10 mouse cellular contexts compared by ENCODE assay signal in genomic region chr2:181663298-181663630, GRCm38 (mm10). TPM values are rescaled to one million over a fixed set of nuclear protein-coding genes. Genes with fewer than 3 reads are reported as not detected.
DNase-seq lines count a peak whose midpoint lies in the region; ATAC-seq and TF ChIP-seq lines count a peak whose summit lies in the region.
"Had no signal": no experiment of that assay in that cellular context is flagged by ENCODE, and none has a peak within 500 bp of the region (broad histone marks: within the 10 kb centered on the region; RNA-seq: fewer than 3 reads in every experiment).

No protein-coding gene starts in this region.

- H3K36me3 ChIP-seq in heart, embryonic 10.5 days: no peaks in the 10 kb centered on the region
- H3K36me3 ChIP-seq in forebrain, embryonic 14.5 days (ENCODE audit: control insufficient read depth, insufficient read depth, low read length): peaks cover 5% of the 10 kb centered on the region; the same call in 1 of the 2 replicates

- peaks cover 6% of the 10 kb centered on the region for H3K27me3 ChIP-seq in heart, embryonic 10.5 days (ENCODE audit: insufficient read depth, poor library complexity, severe bottlenecking)
- H3K27me3 ChIP-seq in forebrain, embryonic 14.5 days (replicated peaks; ENCODE audit: control insufficient read depth, insufficient read depth, low read length): no peaks in the 10 kb centered on the region

- WGBS in heart, embryonic 10.5 days: 12% methylated on average over 4 of the region's 4 CpGs
- WGBS in forebrain, embryonic 14.5 days: 26% methylated on average over 4 of the region's 4 CpGs

- H3K27ac ChIP-seq in layer of hippocampus, adult 2 months: peak overlapping the region; percentile 55; the same call in 1 of the 2 replicates
- H3K27ac ChIP-seq in heart, embryonic 10.5 days: peak overlapping the region; percentile 70
- no peak overlapping the region for H3K27ac ChIP-seq in forebrain, embryonic 14.5 days (ENCODE audit: low read depth, low read length)

- TF ChIP-seq CTCF in layer of hippocampus, adult 2 months (conservative IDR thresholded peaks at IDR 0.05): no peak

- DNase-seq in layer of hippocampus, adult 2 months (ENCODE audit: low spot score in 2 of 2): no peak
- DNase-seq in layer of hippocampus, postnatal 10 days (ENCODE audit: low spot score in 2 of 2): no peak
- no peak for DNase-seq in heart, embryonic 10.5 days (ENCODE audit: low spot score)
- peak; percentile 79 for DNase-seq in kidney, postnatal 14 days
- DNase-seq in lung, postnatal 10 days: peak; percentile 86
- DNase-seq in forebrain, embryonic 14.5 days (ENCODE audit: low spot score): no peak
- no peak for DNase-seq in right cerebral cortex, adult 2 months (ENCODE audit: low spot score in 2 of 2)
- DNase-seq: midbrain, embryonic 14.5 days had no signal

- peaks cover 36% of the 10 kb centered on the region for H3K4me1 ChIP-seq in heart, embryonic 10.5 days
- no peaks in the 10 kb centered on the region; the same call in 1 of the 2 replicates for H3K4me1 ChIP-seq in forebrain, embryonic 14.5 days (ENCODE audit: control insufficient read depth, insufficient read depth, low read length)

- H3K9me3 ChIP-seq in heart, embryonic 10.5 days: no peaks in the 10 kb centered on the region; the same call in 1 of the 2 replicates
- H3K9me3 ChIP-seq in forebrain, embryonic 14.5 days (replicated peaks; ENCODE audit: control insufficient read depth, low read length): no peaks in the 10 kb centered on the region

- no peak for ATAC-seq in erythroid progenitor cell, adult 5-6 weeks (replicated peaks; ENCODE audit: low FRiP score, poor library complexity, severe bottlenecking)
- ATAC-seq in forebrain, embryonic 14.5 days: no peak

- no peak overlapping the region for H3K9ac ChIP-seq in forebrain, embryonic 14.5 days (ENCODE audit: low read length)

- no peak overlapping the region for H3K4me3 ChIP-seq in layer of hippocampus, adult 2 months
- no peak overlapping the region for H3K4me3 ChIP-seq in heart, embryonic 10.5 days
- H3K4me3 ChIP-seq in forebrain, embryonic 14.5 days (ENCODE audit: low read depth, low read length): no peak overlapping the region

- H3K4me2 ChIP-seq in forebrain, embryonic 14.5 days (ENCODE audit: low read length): no peak overlapping the region

RNA-seq across cellular contexts. Expression of gene Gm29797, which starts 6.4 kb away (rescaled TPM):
- total RNA-seq in layer of hippocampus, adult 2 months (2021): 1 to 10 TPM in 1 of 2 experiments, under 1 TPM in 1; 0.83 to 1.4 TPM
- not detected for total RNA-seq in layer of hippocampus, postnatal 10 days (2021)
- 0.24 TPM in 1 of 2 replicates, not detected in the other for polyA plus RNA-seq in heart, embryonic 10.5 days (2016; fragmentation: Nextera tagmentation; extraction: Ambion mirVana)
- total RNA-seq in erythroid progenitor cell, adult 5-6 weeks (2015; ENCODE audit: low replicate concordance): not detected in 2 replicates
- not detected in 2 replicates for total RNA-seq in erythroid progenitor cell, adult 5-6 weeks (2017; ENCODE audit: low replicate concordance)
- polyA plus RNA-seq in forebrain, embryonic 14.5 days (2014; fragmentation: Nextera tagmentation; extraction: Ambion mirVana): not detected in 2 replicates
- total RNA-seq: gastrocnemius, postnatal 36 days had no signal
- polyA plus RNA-seq: midbrain, embryonic 14.5 days had no signal

RNA-seq across cellular contexts. Expression of gene Sox18, which starts 8.2 kb away (rescaled TPM):
- total RNA-seq in layer of hippocampus, adult 2 months (2021): 10 to 100 TPM; 11.6 to 14.1 TPM
- total RNA-seq in layer of hippocampus, postnatal 10 days (2021): 10 to 100 TPM; 18.1 to 20.2 TPM
- 22.1 and 25.0 TPM in 2 replicates for polyA plus RNA-seq in heart, embryonic 10.5 days (2016; fragmentation: Nextera tagmentation; extraction: Ambion mirVana)
- total RNA-seq in erythroid progenitor cell, adult 5-6 weeks (2015; ENCODE audit: low replicate concordance): not detected in 2 replicates
- not detected in 2 replicates for total RNA-seq in erythroid progenitor cell, adult 5-6 weeks (2017; ENCODE audit: low replicate concordance)
- polyA plus RNA-seq in forebrain, embryonic 14.5 days (2014; fragmentation: Nextera tagmentation; extraction: Ambion mirVana): 12.5 and 15.1 TPM in 2 replicates

RNA-seq across cellular contexts. Expression of gene Tcea2, which starts 16.8 kb away (rescaled TPM):
- total RNA-seq in layer of hippocampus, adult 2 months (2021): 10 to 100 TPM; 54.7 to 60.0 TPM
- 10 to 100 TPM; 49.9 to 58.4 TPM for total RNA-seq in layer of hippocampus, postnatal 10 days (2021)
- polyA plus RNA-seq in heart, embryonic 10.5 days (2016; fragmentation: Nextera tagmentation; extraction: Ambion mirVana): 12.2 and 15.3 TPM in 2 replicates
- 2.2 TPM in 1 of 2 replicates, not detected in the other for total RNA-seq in erythroid progenitor cell, adult 5-6 weeks (2015; ENCODE audit: low replicate concordance)
- 1.9 TPM in 1 of 2 replicates, not detected in the other for total RNA-seq in erythroid progenitor cell, adult 5-6 weeks (2017; ENCODE audit: low replicate concordance)
- 42.0 and 44.3 TPM in 2 replicates for polyA plus RNA-seq in forebrain, embryonic 14.5 days (2014; fragmentation: Nextera tagmentation; extraction: Ambion mirVana)

RNA-seq across cellular contexts. Expression of gene Rgs19, which starts 30.5 kb away (rescaled TPM):
- total RNA-seq in layer of hippocampus, adult 2 months (2021): 10 to 100 TPM; 41.8 to 43.4 TPM
- 10 to 100 TPM; 55.1 to 59.7 TPM for total RNA-seq in layer of hippocampus, postnatal 10 days (2021)
- polyA plus RNA-seq in heart, embryonic 10.5 days (2016; fragmentation: Nextera tagmentation; extraction: Ambion mirVana): 56.4 and 67.7 TPM in 2 replicates
- total RNA-seq in erythroid progenitor cell, adult 5-6 weeks (2015; ENCODE audit: low replicate concordance): 84.0 and 98.9 TPM in 2 replicates
- 17.1 and 33.1 TPM in 2 replicates for total RNA-seq in erythroid progenitor cell, adult 5-6 weeks (2017; ENCODE audit: low replicate concordance)
- 60.3 and 63.6 TPM in 2 replicates for polyA plus RNA-seq in forebrain, embryonic 14.5 days (2014; fragmentation: Nextera tagmentation; extraction: Ambion mirVana)

RNA-seq across cellular contexts. Expression of gene Lkaaear1, which starts 35.0 kb away (rescaled TPM):
- not detected for total RNA-seq in layer of hippocampus, adult 2 months (2021)
- not detected for total RNA-seq in layer of hippocampus, postnatal 10 days (2021)
- polyA plus RNA-seq in heart, embryonic 10.5 days (2016; fragmentation: Nextera tagmentation; extraction: Ambion mirVana): not detected in 2 replicates
- total RNA-seq in erythroid progenitor cell, adult 5-6 weeks (2015; ENCODE audit: low replicate concordance): not detected in 2 replicates
- total RNA-seq in erythroid progenitor cell, adult 5-6 weeks (2017; ENCODE audit: low replicate concordance): not detected in 2 replicates
- not detected in 2 replicates for polyA plus RNA-seq in forebrain, embryonic 14.5 days (2014; fragmentation: Nextera tagmentation; extraction: Ambion mirVana)
- total RNA-seq: gastrocnemius, postnatal 36 days had no signal
- polyA plus RNA-seq: midbrain, embryonic 14.5 days had no signal

Comparison
In these comparisons a context has a peak if more than half of its experiments do, and no peak if none do; other contexts are left out.
1. DNase-seq: peak in kidney, postnatal 14 days (single experiment) and lung, postnatal 10 days (single experiment); none in layer of hippocampus, adult 2 months (0 of 2), layer of hippocampus, postnatal 10 days (0 of 2), heart, embryonic 10.5 days (single experiment), forebrain, embryonic 14.5 days (single experiment) and right cerebral cortex, adult 2 months (0 of 2).
2. RNA of gene Sox18, which starts 8.2 kb away (total RNA-seq): 18.1 to 20.2 TPM in layer of hippocampus, postnatal 10 days and 11.6 to 14.1 TPM in layer of hippocampus, adult 2 months; not detected in erythroid progenitor cell, adult 5-6 weeks; every median in the first group is over 10 times any median in the second.
3. RNA of gene Tcea2, which starts 16.8 kb away (total RNA-seq): 54.7 to 60.0 TPM in layer of hippocampus, adult 2 months and 49.9 to 58.4 TPM in layer of hippocampus, postnatal 10 days; 1.9 to 2.2 TPM in erythroid progenitor cell, adult 5-6 weeks; every median in the first group is over 10 times any median in the second.